Mouse (Mus musculus) midbrain, embryonic 11.5 days (tissue): ENCODE data around the gene Ebf1. TPM values are rescaled to one million over a fixed set of nuclear protein-coding genes. Genes with fewer than 3 reads are reported as not detected.

Experiments used
- ATAC-seq: fragments of 200-750 bp; cut with Nextera tagmentation; 2 replicates; pipeline ENCODE4 v1.8.0; 2017; ENCODE audit warnings: moderate TSS enrichment, moderate library complexity; ENCODE audit not compliant: low FRiP score
- DNase-seq: peaks from one replicate; pipeline ENCODE4 v3.0.0; 2015; ENCODE audit warnings: low spot score; ENCODE audit errors: missing footprints
- H3K27ac ChIP-seq: fragments of 300-500 bp; sonication (generic); 2 replicates; pipeline ENCODE4 v1.5.1; 2014; ENCODE audit warnings: low read depth, low read length
- H3K27me3 ChIP-seq: fragments of 300-500 bp; sonication (generic); 2 replicates; pipeline ENCODE4 v1.6.1; 2014; ENCODE audit warnings: mild to moderate bottlenecking, low read length, moderate library complexity, mixed read lengths; ENCODE audit not compliant: control insufficient read depth, insufficient read depth
- H3K36me3 ChIP-seq: fragments of 300-500 bp; sonication (generic); 2 replicates; pipeline ENCODE4 v1.6.1; 2014; ENCODE audit warnings: mild to moderate bottlenecking, low read length, moderate library complexity, mixed read lengths; ENCODE audit not compliant: control insufficient read depth, insufficient read depth
- H3K4me1 ChIP-seq: fragments of 300-500 bp; sonication (generic); 2 replicates; pipeline ENCODE4 v1.6.1; 2014; ENCODE audit warnings: low read length; ENCODE audit not compliant: control insufficient read depth, insufficient read depth
- H3K4me2 ChIP-seq: fragments of 300-500 bp; sonication (generic); 2 replicates; pipeline ENCODE4 v1.6.1; 2014; ENCODE audit warnings: mild to moderate bottlenecking, moderate library complexity
- H3K4me3 ChIP-seq: fragments of 300-500 bp; sonication (generic); 2 replicates; pipeline ENCODE4 v1.5.1; 2014; ENCODE audit warnings: low read depth, low read length
- H3K9ac ChIP-seq: fragments of 300-500 bp; sonication (generic); 2 replicates; pipeline ENCODE4 v1.6.1; 2014; ENCODE audit warnings: low read length
- H3K9me3 ChIP-seq: fragments of 300-500 bp; sonication (generic); 2 replicates; pipeline ENCODE4 v1.6.1; 2016; ENCODE audit warnings: low read length; ENCODE audit not compliant: control insufficient read depth
- WGBS: fragments of 180-500 bp; shearing (Covaris S2); extraction: QIAGEN DNeasy Blood & Tissue Kit; methylation state at CpG from one replicate; pipeline ENCODE4 v1.1.7; 2014; 5-methylcytosine and 5-hydroxymethylcytosine counted together
- polyA plus RNA-seq: library from polyadenylated mRNA; unstranded; fragments of >200 nt; fragmentation: Nextera tagmentation; extraction: Ambion mirVana; gene quantifications from 2 replicates; pipeline ENCODE4 v1.2.1, GENCODE M21; 2014

Ebf1 gene
- polyA plus RNA-seq, 1 experiment from 2014 or later = 73.8 TPM

- no peak overlapping the region for H3K27ac ChIP-seq
- DNase-seq (no peak), ATAC-seq (no peak)
- no peaks in the 10 kb centered on the region for H3K36me3 ChIP-seq
- no peaks in the 10 kb centered on the region for H3K4me1 ChIP-seq
- H3K9me3 ChIP-seq = no peaks in the 10 kb centered on the region
- 78% methylated on average over 7 of the region's 7 CpGs for WGBS
- H3K9ac ChIP-seq = no peak overlapping the region
- no peaks in the 10 kb centered on the region for H3K27me3 ChIP-seq
- no peak overlapping the region for H3K4me3 ChIP-seq
- no peak overlapping the region for H3K4me2 ChIP-seq
These were observed 438.9 kb downstream of the Ebf1 start for GRCm38 (mm10) chr11:45055744-45056610.

Other genes starting within 250 kb of the Ebf1 start
- not detected in 2 replicates for gene Il12b, start 217.3 kb upstream of the Ebf1 start, polyA plus RNA-seq
- 79.2 and 85.3 TPM in 2 replicates for gene Ublcp1, start 146.8 kb upstream of the Ebf1 start, polyA plus RNA-seq
- 150 and 154 TPM in 2 replicates for gene Rnf145, start 98.4 kb upstream of the Ebf1 start, polyA plus RNA-seq